Mouse (Mus musculus) heart, postnatal 0 days (tissue): ENCODE data around the gene Topbp1. TPM values are rescaled to one million over a fixed set of nuclear protein-coding genes. Genes with fewer than 3 reads are reported as not detected.
"Not testable (repeated sequence)": the region's sequence is repeated elsewhere in the genome, so short reads cannot be mapped to it uniquely, and the experiment has no call there.

Experiments used
- ATAC-seq: fragments of 200-750 bp; cut with Nextera tagmentation; 2 replicates; pipeline ENCODE4 v1.8.0; 2017; ENCODE audit warnings: low read depth, moderate number of reproducible peaks, moderate library complexity; ENCODE audit not compliant: insufficient read depth
- DNase-seq: peaks from one replicate; pipeline ENCODE4 v3.0.0-alpha.2; 2016; ENCODE audit warnings: low spot score
- H3K27ac ChIP-seq: fragments of 300-500 bp; sonication (generic); 2 replicates; pipeline ENCODE4 v1.5.1; 2014; ENCODE audit warnings: low read depth, mild to moderate bottlenecking
- H3K27me3 ChIP-seq: fragments of 300-500 bp; sonication (generic); 2 replicates; pipeline ENCODE4 v1.6.1; 2014; ENCODE audit warnings: low read length, mixed read lengths; ENCODE audit not compliant: control insufficient read depth, insufficient read depth
- H3K36me3 ChIP-seq: fragments of 300-500 bp; sonication (generic); replicated peaks from 2 replicates; pipeline ENCODE4 v1.6.1; 2014; ENCODE audit warnings: low read length, mixed read lengths; ENCODE audit not compliant: control insufficient read depth, insufficient read depth
- H3K4me1 ChIP-seq: fragments of 300-500 bp; sonication (generic); 2 replicates; pipeline ENCODE4 v1.6.1; 2014; ENCODE audit warnings: antibody characterized with exemption; ENCODE audit not compliant: control insufficient read depth, insufficient read depth
- H3K4me2 ChIP-seq: fragments of 300-500 bp; sonication (generic); 2 replicates; pipeline ENCODE4 v1.6.1; 2014; ENCODE audit warnings: low read depth, mild to moderate bottlenecking, low read length, moderate library complexity
- H3K4me3 ChIP-seq: fragments of 300-500 bp; sonication (generic); 2 replicates; pipeline ENCODE4 v1.5.1; 2014; ENCODE audit warnings: low read depth, low read length
- H3K9ac ChIP-seq: fragments of 300-500 bp; sonication (generic); replicated peaks from 2 replicates; pipeline ENCODE4 v1.6.1; 2014; ENCODE audit warnings: low read depth, low read length, mixed read lengths
- H3K9me3 ChIP-seq: fragments of 300-500 bp; sonication (generic); replicated peaks from 2 replicates; pipeline ENCODE4 v1.6.1; 2016; ENCODE audit warnings: low read length; ENCODE audit not compliant: control insufficient read depth
- CTCF ChIP-seq: IDR thresholded peaks from 2 replicates; pipeline ENCODE4 v1.5.1; 2016; ENCODE audit warnings: antibody characterized with exemption, control low read depth, low read depth
- EP300 ChIP-seq: IDR thresholded peaks from 2 replicates; pipeline ENCODE4 v1.6.1; 2016; ENCODE audit warnings: antibody characterized with exemption, low read depth
- WGBS: fragments of 180-500 bp; shearing (Covaris S2); extraction: QIAGEN DNeasy Blood & Tissue Kit; methylation state at CpG from one replicate; pipeline ENCODE4 v1.1.7; 2014; 5-methylcytosine and 5-hydroxymethylcytosine counted together
- polyA plus RNA-seq: library from polyadenylated mRNA; unstranded; fragments of >200 nt; fragmentation: Nextera tagmentation; extraction: Ambion mirVana; gene quantifications from 2 replicates; pipeline ENCODE4 v1.2.1, GENCODE M21; 2015
- total RNA-seq: library from RNA; depleted of rRNA; stranded (reverse); fragments of >200 nt; gene quantifications from 2 replicates; pipeline ENCODE4 v1.2.3, GENCODE M21; 2014; ENCODE audit warnings: low replicate concordance

Topbp1 gene
- total and polyA plus RNA-seq, 2 experiments from 2014 or later, result 14.2 to 33.9 TPM

DNA sequence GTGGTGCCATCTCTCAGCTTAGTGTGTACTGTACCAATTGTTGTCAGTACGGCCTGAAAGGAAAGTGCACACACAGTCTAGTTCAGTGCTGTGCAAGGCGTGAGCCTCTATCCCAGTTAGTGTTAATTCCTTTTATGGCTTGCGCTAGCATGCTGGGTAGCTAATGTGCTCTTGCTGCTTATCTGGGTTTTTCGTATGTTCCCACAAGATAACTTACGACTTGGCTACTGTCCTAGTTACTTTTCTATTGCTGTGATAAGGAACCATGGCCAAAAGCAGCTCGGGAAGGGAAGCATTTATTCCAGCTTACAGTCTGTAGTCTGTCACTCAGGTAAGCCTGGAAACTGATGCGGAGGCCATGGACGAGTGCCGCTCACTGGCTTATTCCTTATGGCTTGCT is 21.4 kb downstream of the Topbp1 start:
- DNase-seq (peak; percentile 64), ATAC-seq (peak; percentile 75)
- H3K9me3 ChIP-seq, result no peaks in the 10 kb centered on the region
- H3K4me1 ChIP-seq, result no peaks in the 10 kb centered on the region
- 0 out of 2 replicates have a peak overlapping the region, but pooled peaks have one; percentile 27 for H3K9ac ChIP-seq
- no peaks in the 10 kb centered on the region for H3K27me3 ChIP-seq
- H3K4me2 ChIP-seq, result no peak overlapping the region
- 28% methylated on average over 9 of the region's 9 CpGs for WGBS
- H3K4me3 ChIP-seq, result no peak overlapping the region
- peak overlapping the region; percentile 44; the same call in 1 of the 2 replicates for H3K27ac ChIP-seq
- TF ChIP-seq CTCF (no peak), EP300 (no peak)
- peaks cover 79% of the 10 kb centered on the region for H3K36me3 ChIP-seq

- DNase-seq, result no peak
- Histone ChIP-seq H3K4me3 (no peak overlapping the region), H3K27ac (no peak overlapping the region), H3K27me3 (no peaks in the 10 kb centered on the region), H3K9ac (no peak overlapping the region), H3K9me3 (no peaks in the 10 kb centered on the region), H3K36me3 (peaks cover 68% of the 10 kb centered on the region), H3K4me1 (peaks cover 7% of the 10 kb centered on the region; the same call in 1 of the 2 replicates), H3K4me2 (no peak overlapping the region)
- TF ChIP-seq CTCF, result no peak
- no peak for TF ChIP-seq EP300
- no peak for ATAC-seq
- WGBS, result 69% methylated on average over 6 of the region's 6 CpGs
These were observed 27.6 kb downstream of the Topbp1 start for GRCm38 (mm10) chr9:103332663-103333062.

DNA sequence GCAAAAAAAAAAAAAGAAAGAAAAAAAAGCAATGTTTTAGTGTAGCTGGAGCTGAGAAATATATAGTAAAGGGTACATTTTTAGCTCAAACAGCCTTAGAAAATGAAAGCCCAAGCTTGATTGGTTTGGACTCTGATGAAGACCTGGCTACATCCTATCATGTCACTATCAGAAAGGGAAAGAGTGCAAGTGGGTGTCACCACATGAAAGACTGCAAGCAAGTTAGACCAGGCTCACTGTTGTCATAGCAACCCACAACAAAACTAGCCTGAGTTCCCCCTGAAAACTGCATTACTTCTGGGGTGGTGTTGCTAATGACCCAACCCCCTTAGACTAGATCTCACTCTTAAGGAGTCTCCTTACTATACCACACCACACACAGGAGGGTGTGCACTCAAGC is 31.9 kb downstream of the Topbp1 start:
- ATAC-seq (no peak), DNase-seq (no peak)
- Histone ChIP-seq H3K9me3 (no peaks in the 10 kb centered on the region), H3K4me2 (no peak overlapping the region), H3K27me3 (no peaks in the 10 kb centered on the region), H3K36me3 (peaks cover 75% of the 10 kb centered on the region), H3K4me3 (no peak overlapping the region), H3K9ac (no peak overlapping the region), H3K27ac (no peak overlapping the region), H3K4me1 (peaks cover 7% of the 10 kb centered on the region; the same call in 1 of the 2 replicates)
- TF ChIP-seq CTCF (no peak), EP300 (no peak)

GRCm38 (mm10) chr9:103347045-103347444 is 42.0 kb downstream of the Topbp1 start:
- Histone ChIP-seq H3K4me1 (peaks cover 7% of the 10 kb centered on the region; the same call in 1 of the 2 replicates), H3K9ac (no peak overlapping the region), H3K27me3 (no peaks in the 10 kb centered on the region), H3K9me3 (no peaks in the 10 kb centered on the region), H3K4me3 (no peak overlapping the region), H3K4me2 (no peak overlapping the region), H3K36me3 (peaks cover 63% of the 10 kb centered on the region), H3K27ac (no peak overlapping the region)
- TF ChIP-seq CTCF (no peak), EP300 (no peak)
- WGBS, result 83% methylated on average over 4 of the region's 4 CpGs
- DNase-seq (no peak), ATAC-seq (no peak)

DNA sequence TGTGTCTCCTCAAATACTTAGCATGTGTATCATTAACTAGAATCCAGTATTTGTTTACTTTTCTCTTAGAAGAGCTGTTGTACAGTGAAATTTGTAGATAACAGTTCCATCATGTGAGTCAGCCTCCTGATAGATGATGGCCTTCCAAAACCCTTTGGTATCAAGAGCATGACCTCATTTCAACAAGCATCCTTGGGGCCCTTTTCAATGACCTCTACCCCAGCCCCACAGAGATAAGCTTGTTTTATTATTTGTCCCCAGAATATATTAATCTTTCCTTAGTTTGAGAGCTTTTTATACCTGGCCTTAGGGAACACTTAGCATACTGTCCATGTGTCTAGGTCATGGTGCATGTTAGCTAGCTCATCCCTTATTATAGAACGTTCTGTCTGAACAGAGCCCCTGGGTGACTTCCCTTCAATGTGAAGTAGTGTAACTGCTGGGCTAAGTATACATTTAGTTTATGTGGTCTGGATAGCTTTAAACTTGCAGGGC is 43.0 kb downstream of the Topbp1 start:
- Histone ChIP-seq H3K9me3 (no peaks in the 10 kb centered on the region), H3K9ac (no peak overlapping the region), H3K36me3 (peaks cover 63% of the 10 kb centered on the region), H3K4me2 (no peak overlapping the region), H3K27me3 (no peaks in the 10 kb centered on the region), H3K4me1 (peaks cover 7% of the 10 kb centered on the region; the same call in 1 of the 2 replicates), H3K4me3 (no peak overlapping the region), H3K27ac (no peak overlapping the region)
- ATAC-seq (no peak), DNase-seq (no peak)
- 46% methylated on average over 1 of the region's 1 CpGs for WGBS
- TF ChIP-seq EP300, result no peak
- TF ChIP-seq CTCF, result no peak

DNA sequence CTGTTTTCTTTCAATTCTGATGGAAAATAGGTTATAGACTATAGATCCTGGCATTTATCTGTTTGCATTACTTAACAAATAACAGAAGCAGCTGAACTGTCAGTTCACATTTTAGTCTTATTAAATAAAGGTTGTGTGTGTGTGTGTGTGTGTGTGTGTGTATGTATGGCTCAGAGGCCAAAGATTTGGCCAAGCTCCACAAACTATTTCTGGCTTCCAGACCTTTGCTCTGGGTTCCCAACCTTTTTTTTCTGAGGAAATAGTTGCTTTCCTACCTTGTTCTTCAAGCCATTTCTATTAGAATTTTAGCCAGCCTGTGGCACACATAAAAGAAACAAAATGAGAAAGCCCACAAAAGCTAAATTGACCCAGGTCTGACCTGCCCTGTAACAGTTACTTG is 43.8 kb downstream of the Topbp1 start:
- no peaks in the 10 kb centered on the region for H3K9me3 ChIP-seq
- H3K27me3 ChIP-seq, result no peaks in the 10 kb centered on the region
- H3K36me3 ChIP-seq, result peaks cover 57% of the 10 kb centered on the region
- no peak overlapping the region for H3K4me3 ChIP-seq
- no peak overlapping the region for H3K4me2 ChIP-seq
- DNase-seq (no peak), ATAC-seq (no peak)
- peaks cover 7% of the 10 kb centered on the region; the same call in 1 of the 2 replicates for H3K4me1 ChIP-seq
- no peak overlapping the region for H3K9ac ChIP-seq
- TF ChIP-seq CTCF (no peak), EP300 (no peak)
- H3K27ac ChIP-seq, result 0 out of 2 replicates have a peak overlapping the region, but pooled peaks have one; percentile 13

- not testable (repeated sequence) for H3K4me2 ChIP-seq, H3K4me3 ChIP-seq, DNase-seq, H3K27ac ChIP-seq, H3K27me3 ChIP-seq, H3K9me3 ChIP-seq, ATAC-seq, H3K9ac ChIP-seq
- 64% methylated on average over 5 of the region's 7 CpGs for WGBS
- H3K4me1 ChIP-seq, result peaks cover 14% of the 10 kb centered on the region; the same call in 1 of the 2 replicates
- peaks cover 53% of the 10 kb centered on the region for H3K36me3 ChIP-seq
These were observed 48.7 kb downstream of the Topbp1 start for GRCm38 (mm10) chr9:103353500-103354260.
